Mouse (Mus musculus) embryo, embryonic 9.5 days (tissue): ENCODE measurements around the gene Plcb4.
"Not testable (repeated sequence)": the region's sequence is repeated elsewhere in the genome, so short reads cannot be mapped to it uniquely, and the experiment has no call there.

Experiments
- DNase-seq: peaks from one replicate; pipeline ENCODE4 v3.0.0-alpha.2; 2017; ENCODE audit errors: extremely low spot score

Plcb4 gene

GRCm38 (mm10) chr2:135717232-135718134 lies 58.7 kb downstream of the Plcb4 start:
- no peak for DNase-seq

GRCm38 (mm10) chr2:135722109-135722508 lies 63.3 kb downstream of the Plcb4 start:
- DNase-seq: no peak

GRCm38 (mm10) chr2:135723387-135723786 lies 64.6 kb downstream of the Plcb4 start:
- no peak for DNase-seq

- DNase-seq: no peak
These were observed 65.7 kb downstream of the Plcb4 start for GRCm38 (mm10) chr2:135724489-135724888.

GRCm38 (mm10) chr2:135725362-135725761 lies 66.6 kb downstream of the Plcb4 start:
- no peak for DNase-seq

GRCm38 (mm10) chr2:135727088-135727487 lies 68.3 kb downstream of the Plcb4 start:
- no peak for DNase-seq

- DNase-seq: no peak
These were observed 69.1 kb downstream of the Plcb4 start for GRCm38 (mm10) chr2:135727925-135728324.

- DNase-seq: no peak
These were observed 72.8 kb downstream of the Plcb4 start for GRCm38 (mm10) chr2:135731591-135731990.

- no peak for DNase-seq
These were observed 73.8 kb downstream of the Plcb4 start for GRCm38 (mm10) chr2:135732651-135733050.

- no peak for DNase-seq
These were observed 75.2 kb downstream of the Plcb4 start for GRCm38 (mm10) chr2:135733926-135734510.

- no peak for DNase-seq
These were observed 78.7 kb downstream of the Plcb4 start for GRCm38 (mm10) chr2:135737506-135737905.

GRCm38 (mm10) chr2:135738022-135738780 lies 79.4 kb downstream of the Plcb4 start:
- not testable (repeated sequence) for DNase-seq

- DNase-seq: no peak
These were observed 80.1 kb downstream of the Plcb4 start for GRCm38 (mm10) chr2:135738950-135739349.

- DNase-seq: no peak
These were observed 84.3 kb downstream of the Plcb4 start for GRCm38 (mm10) chr2:135742954-135743700.

- no peak for DNase-seq
These were observed 85.9 kb downstream of the Plcb4 start for GRCm38 (mm10) chr2:135744711-135745110.

- no peak for DNase-seq
These were observed 86.3 kb downstream of the Plcb4 start for GRCm38 (mm10) chr2:135745126-135745525.

GRCm38 (mm10) chr2:135748441-135748840 lies 89.6 kb downstream of the Plcb4 start:
- no peak for DNase-seq

- no peak for DNase-seq
These were observed 90.8 kb downstream of the Plcb4 start for GRCm38 (mm10) chr2:135749606-135750005.

- DNase-seq: no peak
These were observed 91.9 kb downstream of the Plcb4 start for GRCm38 (mm10) chr2:135750748-135751147.

GRCm38 (mm10) chr2:135755792-135756191 lies 97.0 kb downstream of the Plcb4 start:
- DNase-seq: no peak

GRCm38 (mm10) chr2:135757478-135757877 lies 98.7 kb downstream of the Plcb4 start:
- DNase-seq: no peak
